Mouse (Mus musculus) liver, postnatal 0 days (tissue): ENCODE results near the gene Scgb2b18.
"Not testable (repeated sequence)": the region's sequence is repeated elsewhere in the genome, so short reads cannot be mapped to it uniquely, and the experiment has no call there.

Experiments
- CTCF ChIP-seq: sonication (generic); IDR thresholded peaks from 2 replicates; pipeline ENCODE4 v1.5.1; 2016; ENCODE audit warnings: antibody characterized with exemption, low read depth
- EP300 ChIP-seq: IDR thresholded peaks from 2 replicates; pipeline ENCODE4 v1.6.1; 2016; ENCODE audit warnings: antibody characterized with exemption, low read depth, mild to moderate bottlenecking

- not testable (repeated sequence) for TF ChIP-seq CTCF, EP300
Measured at GRCm38 (mm10) chr7:33185268-33185667, 11.6 kb upstream of the Scgb2b18 start, which contains the start of gene Scgb1b18.
